Mouse (Mus musculus): ENCODE measurements around the gene Apba2. TPM values are rescaled to one million over a fixed set of nuclear protein-coding genes. Genes with fewer than 3 reads are reported as not detected.

Apba2 gene
- polyA plus RNA-seq, 1 experiment = 0.65 TPM

GRCm38 (mm10) chr7:64725967-64726695 lies 224.6 kb downstream of the Apba2 start:
- TF ChIP-seq POLR2A (IDR thresholded peaks at IDR 0.05; ENCODE audit: low read depth, low read length) = no peak
- TF ChIP-seq CTCF (IDR thresholded peaks at IDR 0.05; ENCODE audit: borderline replicate concordance, insufficient read depth, low read length) = no peak
- no peaks in the 10 kb centered on the region for H3K4me1 ChIP-seq (ENCODE audit: control insufficient read depth, insufficient read depth, low read length)
- H3K4me3 ChIP-seq (ENCODE audit: insufficient read depth, low read length) = no peak overlapping the region
- no peak overlapping the region for H3K27ac ChIP-seq (ENCODE audit: insufficient read depth, low read length)

GRCm38 (mm10) chr7:64728181-64728591 lies 226.7 kb downstream of the Apba2 start:
- Histone ChIP-seq H3K27ac (ENCODE audit: insufficient read depth, low read length) (no peak overlapping the region), H3K4me1 (ENCODE audit: control insufficient read depth, insufficient read depth, low read length) (no peaks in the 10 kb centered on the region), H3K4me3 (ENCODE audit: insufficient read depth, low read length) (no peak overlapping the region)
- TF ChIP-seq POLR2A (IDR thresholded peaks at IDR 0.05; ENCODE audit: low read depth, low read length) (no peak), CTCF (IDR thresholded peaks at IDR 0.05; ENCODE audit: borderline replicate concordance, insufficient read depth, low read length) (no peak)

DNA sequence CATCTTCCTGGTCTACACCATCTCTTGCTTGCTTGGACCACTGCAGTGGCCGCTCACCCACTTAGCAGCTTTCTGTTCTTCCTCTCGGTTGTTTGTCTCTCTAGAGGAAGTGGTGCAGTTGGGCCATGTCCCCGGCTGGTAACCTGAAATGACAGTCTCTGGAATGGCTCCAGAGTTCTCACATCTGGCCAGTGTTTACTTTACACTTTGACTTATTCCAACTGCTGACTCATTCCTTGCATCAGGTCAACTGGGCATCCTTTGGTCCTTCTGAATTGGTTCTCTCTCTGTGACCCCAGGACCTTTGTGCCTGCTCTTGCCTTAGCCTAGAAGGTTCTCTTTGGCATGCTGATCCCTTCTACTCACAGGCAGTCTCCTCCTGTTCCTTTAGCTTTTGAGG lies 227.3 kb downstream of the Apba2 start:
- Histone ChIP-seq H3K27ac (ENCODE audit: insufficient read depth, low read length) (no peak overlapping the region), H3K4me1 (ENCODE audit: control insufficient read depth, insufficient read depth, low read length) (no peaks in the 10 kb centered on the region), H3K4me3 (ENCODE audit: insufficient read depth, low read length) (no peak overlapping the region)
- TF ChIP-seq POLR2A (IDR thresholded peaks at IDR 0.05; ENCODE audit: low read depth, low read length) = no peak
- no peak for TF ChIP-seq CTCF (IDR thresholded peaks at IDR 0.05; ENCODE audit: borderline replicate concordance, insufficient read depth, low read length)

DNA sequence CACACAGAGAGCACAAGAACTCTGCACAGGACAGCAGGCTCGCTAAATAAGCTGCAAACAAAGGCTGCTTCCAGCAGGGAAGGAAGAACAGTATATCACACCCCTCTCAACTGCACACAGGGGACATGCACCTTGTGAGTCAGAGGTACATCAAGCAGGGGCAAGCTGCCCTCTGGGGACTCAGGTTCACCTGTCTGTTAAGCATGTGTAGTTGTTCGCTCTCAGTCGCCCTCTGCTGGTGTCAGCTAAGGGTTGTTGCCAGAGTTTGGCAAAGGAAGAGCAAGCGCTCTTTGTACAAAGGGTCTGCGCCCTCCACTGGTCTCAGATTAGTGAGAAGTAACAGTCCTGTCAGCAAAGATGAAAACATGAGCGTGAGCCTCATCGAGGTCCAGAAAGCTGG lies 228.3 kb downstream of the Apba2 start:
- Histone ChIP-seq H3K4me1 (ENCODE audit: control insufficient read depth, insufficient read depth, low read length) (no peaks in the 10 kb centered on the region), H3K27ac (ENCODE audit: insufficient read depth, low read length) (no peak overlapping the region), H3K4me3 (ENCODE audit: insufficient read depth, low read length) (no peak overlapping the region)
- TF ChIP-seq CTCF (IDR thresholded peaks at IDR 0.05; ENCODE audit: borderline replicate concordance, insufficient read depth, low read length) (peak; percentile 62; the same call in 1 of the 2 replicates), POLR2A (IDR thresholded peaks at IDR 0.05; ENCODE audit: low read depth, low read length) (no peak)

GRCm38 (mm10) chr7:64739131-64739530 lies 237.6 kb downstream of the Apba2 start:
- no peak overlapping the region for H3K27ac ChIP-seq (ENCODE audit: insufficient read depth, low read length)
- no peaks in the 10 kb centered on the region for H3K4me1 ChIP-seq (ENCODE audit: control insufficient read depth, insufficient read depth, low read length)
- TF ChIP-seq POLR2A (IDR thresholded peaks at IDR 0.05; ENCODE audit: low read depth, low read length) (no peak), CTCF (IDR thresholded peaks at IDR 0.05; ENCODE audit: borderline replicate concordance, insufficient read depth, low read length) (no peak)
- H3K4me3 ChIP-seq (ENCODE audit: insufficient read depth, low read length) = no peak overlapping the region

DNA sequence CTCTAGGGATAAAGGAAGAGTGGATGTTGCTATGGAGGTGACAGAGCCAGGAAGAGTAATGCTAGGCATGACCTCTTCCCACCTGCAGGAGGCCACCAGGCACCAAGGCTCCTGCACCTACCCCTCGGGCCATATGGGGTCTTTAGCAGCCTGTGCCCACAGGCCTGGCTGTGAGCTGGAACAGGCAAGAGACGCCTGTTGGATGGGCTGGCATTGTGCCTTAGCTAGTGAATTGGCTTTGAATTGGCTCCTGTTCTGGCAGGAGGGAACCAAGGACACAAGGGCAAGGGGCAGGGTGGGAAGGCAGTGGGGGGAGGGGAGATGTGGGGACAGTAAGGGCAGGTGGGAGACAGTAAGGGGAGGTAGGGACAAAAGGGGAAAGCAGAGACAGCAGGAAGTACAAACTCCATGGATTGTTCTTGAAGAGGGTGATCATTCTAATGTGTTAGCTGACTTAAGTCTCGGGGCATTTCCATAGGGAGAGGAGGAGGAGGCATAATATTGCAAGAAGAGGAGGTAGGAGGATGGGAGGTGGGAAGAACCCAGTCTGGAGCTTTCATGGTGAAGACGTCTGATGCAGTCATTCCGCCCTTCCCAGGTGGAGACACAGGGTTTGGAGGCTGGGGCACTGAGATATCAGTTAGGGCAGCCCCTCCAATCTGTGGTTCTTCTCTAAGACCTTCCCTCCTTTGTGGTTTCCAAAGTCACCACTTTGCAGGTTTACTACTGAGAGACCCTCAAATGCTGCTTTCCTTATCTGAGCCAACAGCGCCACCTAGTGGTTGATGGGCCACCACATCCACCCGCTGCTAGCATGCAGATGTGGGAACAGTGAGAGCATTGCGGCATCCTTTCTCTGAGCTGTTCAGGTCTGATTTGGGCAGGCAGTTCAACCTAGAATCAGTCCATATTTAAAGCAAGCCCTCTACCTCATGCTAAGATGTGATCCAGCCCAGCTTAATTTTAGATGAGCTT lies 240.1 kb downstream of the Apba2 start:
- no peak overlapping the region for H3K4me3 ChIP-seq (ENCODE audit: insufficient read depth, low read length)
- no peak for TF ChIP-seq POLR2A (IDR thresholded peaks at IDR 0.05; ENCODE audit: low read depth, low read length)
- TF ChIP-seq CTCF (IDR thresholded peaks at IDR 0.05; ENCODE audit: borderline replicate concordance, insufficient read depth, low read length) = peak; percentile 94
- H3K27ac ChIP-seq (ENCODE audit: insufficient read depth, low read length) = no peak overlapping the region
- no peaks in the 10 kb centered on the region for H3K4me1 ChIP-seq (ENCODE audit: control insufficient read depth, insufficient read depth, low read length)

- Histone ChIP-seq H3K4me3 (ENCODE audit: insufficient read depth, low read length) (no peak overlapping the region), H3K27ac (ENCODE audit: insufficient read depth, low read length) (no peak overlapping the region), H3K4me1 (ENCODE audit: control insufficient read depth, insufficient read depth, low read length) (no peaks in the 10 kb centered on the region)
- no peak for TF ChIP-seq CTCF (IDR thresholded peaks at IDR 0.05; ENCODE audit: borderline replicate concordance, insufficient read depth, low read length)
Observed at GRCm38 (mm10) chr7:64743610-64744009, 242.1 kb downstream of the Apba2 start.

GRCm38 (mm10) chr7:64751465-64751864 lies 250.0 kb downstream of the Apba2 start:
- TF ChIP-seq POLR2A (IDR thresholded peaks at IDR 0.05; ENCODE audit: low read depth, low read length) = no peak
- peak; percentile 87 for TF ChIP-seq CTCF (IDR thresholded peaks at IDR 0.05; ENCODE audit: borderline replicate concordance, insufficient read depth, low read length)
- no peak overlapping the region for H3K27ac ChIP-seq (ENCODE audit: insufficient read depth, low read length)
- no peak overlapping the region for H3K4me3 ChIP-seq (ENCODE audit: insufficient read depth, low read length)
- 0 out of 2 replicates have a peak, but pooled peaks cover 3% of the 10 kb centered on the region for H3K4me1 ChIP-seq (ENCODE audit: control insufficient read depth, insufficient read depth, low read length)

DNA sequence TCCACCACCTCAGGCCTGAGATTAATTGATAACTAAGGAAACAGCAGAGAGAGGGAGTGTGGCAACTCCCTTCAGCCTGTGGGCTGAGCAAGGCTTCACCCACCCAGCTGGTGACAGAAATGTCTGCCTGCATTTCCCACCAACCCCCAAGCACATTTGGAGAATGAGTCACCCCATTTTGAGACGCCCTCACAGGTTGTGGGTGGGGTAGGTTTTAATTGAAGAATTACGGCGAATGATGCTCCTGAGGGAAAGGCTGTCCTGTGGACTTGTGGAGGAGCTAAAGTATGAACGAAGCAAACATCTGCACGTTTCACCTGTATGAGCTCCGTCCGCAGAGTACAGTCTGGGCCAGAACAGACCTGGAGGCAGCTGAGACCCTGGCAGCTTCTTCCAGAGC lies 250.6 kb downstream of the Apba2 start:
- no peak for TF ChIP-seq CTCF (IDR thresholded peaks at IDR 0.05; ENCODE audit: borderline replicate concordance, insufficient read depth, low read length)
- TF ChIP-seq POLR2A (IDR thresholded peaks at IDR 0.05; ENCODE audit: low read depth, low read length) = no peak
- no peak overlapping the region for H3K4me3 ChIP-seq (ENCODE audit: insufficient read depth, low read length)
- no peak overlapping the region for H3K27ac ChIP-seq (ENCODE audit: insufficient read depth, low read length)
- H3K4me1 ChIP-seq (ENCODE audit: control insufficient read depth, insufficient read depth, low read length) = 0 out of 2 replicates have a peak, but pooled peaks cover 3% of the 10 kb centered on the region

All from embryonic fibroblast, embryonic 13.5 days (primary cell).